Mouse (Mus musculus) liver (tissue): ENCODE measurements around the gene Auh.

Source experiments
- DNase-seq: peaks from one replicate; pipeline ENCODE4 v3.0.0-alpha.2; 2020; ENCODE audit warnings: mixed read lengths

Gene Auh

DNA sequence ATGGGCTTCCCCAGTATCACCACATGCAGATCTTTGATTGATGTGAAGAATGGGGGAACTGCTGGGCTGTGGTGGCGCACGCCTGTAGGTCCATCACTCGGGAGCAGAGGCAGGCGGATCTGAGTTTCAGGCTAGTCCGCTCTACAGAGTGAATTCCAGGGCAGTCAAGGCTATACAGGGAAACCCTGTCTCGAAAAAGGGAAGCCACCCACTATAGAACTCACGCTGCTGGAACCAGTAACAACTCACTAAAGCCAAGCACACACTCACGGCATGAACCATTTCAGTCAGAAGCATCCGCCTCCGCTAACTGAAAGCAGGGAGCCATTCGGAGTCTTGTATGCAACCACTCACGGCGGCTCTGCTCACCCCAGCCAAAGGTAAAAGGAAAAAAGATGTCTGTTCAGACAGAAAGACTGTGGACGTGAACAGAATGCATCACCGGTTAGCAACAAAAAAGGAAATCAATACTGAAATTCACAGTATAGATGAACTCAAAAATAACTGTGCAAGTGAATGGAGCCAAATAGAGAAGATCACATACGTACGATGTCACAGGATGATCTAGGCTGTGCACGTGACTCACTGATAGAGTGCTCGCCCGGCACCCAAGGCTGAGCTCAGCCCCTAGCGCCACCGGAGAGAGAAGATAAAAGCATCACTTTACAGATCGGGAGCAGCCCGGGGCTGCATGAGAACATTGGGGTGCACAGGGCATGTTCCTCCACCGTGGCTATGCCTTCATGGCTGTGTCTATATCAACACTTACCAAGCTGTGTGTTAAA, 53.7 kb downstream of the Auh start:
- DNase-seq = no peak

DNA sequence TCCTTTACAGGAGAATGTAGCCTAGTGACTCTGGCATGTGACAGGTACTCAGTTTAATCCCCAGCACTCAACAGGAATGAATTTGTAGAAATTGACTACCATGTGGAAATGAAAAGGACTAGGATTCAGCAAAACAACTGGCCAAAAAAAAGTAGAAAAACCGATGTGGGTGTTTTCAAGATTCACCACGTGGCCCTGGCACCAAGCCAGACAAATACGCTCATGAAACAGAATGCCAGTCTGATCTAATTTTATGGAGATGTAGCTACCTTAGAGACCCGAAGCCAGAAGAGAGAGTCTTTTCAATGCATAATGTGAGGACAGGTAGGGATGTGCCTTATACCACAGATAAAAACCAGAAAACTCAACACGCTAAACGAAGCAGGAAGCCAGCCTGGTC, 54.4 kb downstream of the Auh start:
- DNase-seq = no peak

DNA sequence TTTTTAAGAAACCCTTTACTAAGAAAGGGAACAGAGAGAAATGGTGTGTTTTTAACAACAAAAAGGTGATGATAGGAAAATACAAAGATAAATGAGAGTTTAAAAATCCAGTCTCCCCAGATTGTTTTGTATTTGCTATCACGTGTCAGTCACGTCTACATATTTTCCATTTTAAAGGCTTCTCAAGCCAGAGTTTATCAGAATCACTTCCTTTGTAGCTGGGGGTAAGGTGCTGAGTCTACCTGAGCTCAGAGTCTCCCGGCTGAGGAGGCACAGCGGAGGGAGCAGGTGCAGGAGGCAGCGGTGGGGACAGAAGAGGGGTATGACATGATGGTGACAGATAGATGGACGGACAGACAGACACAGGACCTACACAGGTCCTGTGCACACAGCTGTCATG, 55.1 kb downstream of the Auh start:
- no peak for DNase-seq

DNA sequence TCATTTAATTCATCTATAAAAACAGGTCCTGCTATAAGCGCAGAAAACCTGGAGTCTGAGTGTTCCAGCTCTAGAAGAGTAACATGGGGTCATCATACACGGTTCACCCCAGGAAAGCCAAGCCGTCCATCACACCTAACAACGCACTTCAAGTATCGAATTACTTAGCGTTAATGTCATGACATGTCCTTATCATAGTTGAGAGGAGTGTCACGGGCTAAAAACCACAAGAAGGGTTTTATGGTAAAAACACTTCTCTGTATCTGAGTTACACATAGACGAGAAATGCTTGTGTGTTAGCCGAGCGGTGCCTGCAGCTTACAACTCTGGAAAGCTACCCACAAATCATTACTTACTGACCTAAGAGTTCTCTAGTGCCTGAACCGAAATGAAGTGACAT, 55.6 kb downstream of the Auh start:
- DNase-seq = no peak

DNA sequence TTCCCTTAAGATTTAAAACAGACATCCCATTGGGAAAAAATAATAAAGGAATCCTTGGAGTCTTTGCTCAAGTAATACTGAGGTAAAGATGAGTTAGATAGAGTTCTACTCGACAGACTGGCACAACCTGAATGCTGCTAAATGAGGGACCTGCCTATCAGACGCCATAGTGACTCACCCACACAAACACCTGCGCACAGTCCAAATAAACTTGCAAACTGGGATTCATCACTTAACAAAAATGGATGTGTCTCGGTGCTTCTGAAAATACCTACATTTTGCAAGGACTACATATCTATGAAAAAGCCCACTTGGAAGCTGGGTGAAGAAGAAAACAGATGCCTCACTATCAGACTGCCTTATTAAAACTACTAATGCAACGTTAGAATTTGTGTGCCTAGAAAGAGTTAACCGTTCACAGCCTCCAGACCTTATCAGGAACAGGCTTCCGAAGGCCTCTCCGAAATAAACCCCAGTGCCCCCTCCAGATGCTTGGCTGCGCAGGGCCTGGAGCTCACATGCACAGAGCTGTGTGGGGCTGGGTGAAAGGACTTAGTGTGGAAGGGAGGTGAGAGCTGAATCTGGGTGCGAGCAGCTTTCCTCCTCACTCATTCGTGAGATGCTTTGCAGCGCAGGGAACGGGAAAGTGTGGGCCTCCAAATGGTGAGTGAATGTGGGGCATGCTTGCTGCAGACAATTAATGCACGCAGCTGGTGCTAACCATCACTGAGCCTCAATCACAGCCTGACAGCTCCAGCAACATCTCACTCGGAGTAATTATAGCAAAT, 63.3 kb downstream of the Auh start:
- DNase-seq = no peak

DNA sequence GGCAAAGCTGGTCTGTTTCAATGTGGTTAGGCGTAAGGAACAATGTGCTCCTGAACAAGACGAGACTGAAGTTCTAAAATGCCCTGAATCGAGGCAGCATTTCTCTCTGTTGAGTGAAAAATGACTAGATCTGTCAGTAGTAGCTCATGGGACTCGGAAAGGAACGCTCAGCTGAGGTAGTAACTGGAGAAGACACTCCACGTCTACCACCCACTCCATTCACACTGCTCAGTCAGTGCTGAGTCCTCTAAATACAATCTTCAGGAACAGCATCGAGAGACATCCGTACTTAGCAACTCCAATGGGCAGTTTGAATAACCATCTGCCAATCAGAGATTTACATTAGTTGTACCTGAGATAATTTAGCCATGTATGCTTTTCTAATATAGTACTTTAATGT, 66.0 kb downstream of the Auh start:
- DNase-seq = no peak

DNA sequence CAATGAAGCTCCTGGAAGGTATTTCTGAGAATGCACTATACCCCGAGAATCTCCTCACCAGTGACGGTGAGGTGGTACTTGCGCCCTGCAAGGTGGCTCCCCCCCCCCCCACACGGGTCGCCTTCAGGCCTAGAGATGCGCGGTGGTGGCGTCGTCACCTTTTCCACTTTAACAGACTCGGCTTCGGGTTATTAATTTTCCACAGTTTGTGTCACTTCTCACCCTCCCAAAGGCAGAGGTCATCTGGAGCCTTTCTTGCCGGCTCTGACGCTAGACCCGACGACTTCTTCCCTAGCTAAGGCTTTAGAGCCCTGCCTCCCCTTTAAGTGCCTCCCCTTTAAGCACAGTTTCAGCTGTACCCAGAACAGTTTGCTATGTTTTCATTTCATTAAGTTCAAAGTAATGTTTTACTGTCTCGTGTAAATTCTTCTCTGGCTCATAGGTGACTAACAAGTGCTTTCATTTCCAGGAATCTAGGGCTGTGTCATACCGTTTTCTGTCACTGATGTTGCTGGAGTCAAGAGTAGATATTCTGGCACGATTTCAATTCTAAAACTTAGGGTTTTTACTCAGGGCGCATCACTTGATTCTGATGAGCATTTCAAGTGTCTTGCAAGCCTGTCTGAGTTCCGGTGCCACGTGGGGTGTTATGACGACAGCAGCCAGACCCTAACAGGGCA, 69.3 kb downstream of the Auh start:
- DNase-seq = no peak

DNA sequence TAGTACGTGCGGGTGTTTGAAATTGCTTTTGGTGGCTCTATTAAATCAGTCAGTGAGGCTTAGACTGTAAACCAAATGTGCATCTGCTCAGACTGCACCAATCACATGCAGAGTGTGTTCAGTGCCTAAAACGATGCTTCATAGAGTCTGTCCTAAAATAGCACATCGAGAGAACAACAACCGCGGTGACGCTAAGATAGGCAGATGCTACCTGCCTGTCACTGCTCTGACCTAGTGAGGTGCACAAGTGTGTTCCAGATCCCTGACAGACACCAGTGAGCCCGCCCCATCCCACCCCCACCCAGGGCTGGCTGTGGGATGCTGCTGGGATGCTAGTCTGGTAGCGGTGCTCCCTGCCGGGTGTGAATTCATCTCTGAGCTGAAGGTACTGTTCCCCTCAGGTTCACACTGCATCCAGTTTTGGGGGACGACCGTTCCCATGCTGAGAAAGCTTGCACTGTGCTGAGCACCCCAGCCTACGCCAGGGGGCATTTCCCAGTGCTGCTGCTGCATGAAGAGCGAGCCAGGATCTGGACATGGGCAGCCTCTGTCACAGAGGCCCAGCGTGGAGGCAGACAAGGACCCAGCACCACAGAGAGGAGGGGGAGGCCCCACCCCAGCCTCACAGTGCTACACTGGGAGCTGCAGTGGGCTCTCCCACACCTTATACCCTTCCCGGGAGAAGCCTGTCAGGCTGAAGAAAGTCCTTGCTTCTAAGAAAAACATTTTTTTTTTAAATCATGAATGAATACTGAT, 70.2 kb downstream of the Auh start:
- no peak for DNase-seq

DNA sequence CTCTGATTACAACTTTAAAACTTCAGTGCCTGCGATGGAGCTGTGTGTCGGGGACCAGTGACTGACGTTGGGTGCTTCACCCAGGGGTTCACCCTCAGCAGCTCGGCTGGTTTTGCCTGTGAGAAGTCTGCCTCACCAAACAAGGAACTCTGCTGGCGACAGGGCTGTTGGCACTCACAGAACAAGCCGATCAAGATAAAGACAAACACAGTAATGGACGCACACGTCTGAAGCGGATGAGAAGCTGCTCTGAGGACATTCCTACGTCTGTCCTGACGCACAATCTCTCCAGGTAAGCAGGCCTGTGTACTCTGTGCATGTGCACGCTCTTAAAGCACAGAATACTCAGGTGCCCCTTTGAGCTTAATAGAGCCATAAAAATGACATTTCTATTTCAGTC, 71.1 kb downstream of the Auh start:
- no peak for DNase-seq

DNA sequence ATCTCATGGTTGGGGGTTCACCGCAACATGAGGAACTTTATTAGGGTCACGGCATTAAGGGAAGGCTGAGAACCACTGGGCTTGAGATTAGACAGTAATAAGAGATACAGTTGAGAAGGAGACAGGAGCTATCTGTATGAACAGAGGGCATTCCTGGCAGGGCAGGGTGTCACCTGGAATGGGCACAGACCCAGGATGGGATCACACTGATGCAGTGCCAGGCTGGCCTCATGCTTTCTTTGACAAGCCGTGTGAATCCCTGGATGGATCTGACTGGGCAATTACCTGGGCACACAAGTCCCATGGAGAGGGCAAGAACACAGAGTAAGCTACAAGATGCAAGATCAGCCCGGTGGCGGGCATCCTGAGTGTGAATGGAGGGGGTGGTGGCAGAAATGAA, 71.7 kb downstream of the Auh start:
- DNase-seq = no peak

DNA sequence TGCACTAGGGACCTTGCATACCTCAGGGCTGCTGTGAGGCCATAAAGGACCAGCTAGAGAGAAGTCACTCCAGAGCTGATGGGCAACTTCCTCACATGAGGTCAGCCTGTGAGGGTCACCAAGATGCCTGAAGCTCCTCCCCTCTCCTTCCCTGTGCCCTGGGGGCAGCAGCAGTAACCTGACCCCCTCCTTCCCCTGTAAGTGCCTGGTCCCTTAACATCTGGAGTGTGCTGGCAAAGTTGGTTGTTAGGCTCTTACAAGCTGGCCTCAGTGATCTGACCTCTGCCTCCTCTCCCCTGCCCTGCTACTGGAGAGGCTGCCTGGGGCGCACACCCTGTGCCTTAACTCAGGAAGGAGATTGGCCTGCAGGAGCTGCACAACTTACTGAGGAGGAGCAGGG, 75.9 kb downstream of the Auh start:
- DNase-seq = no peak

DNA sequence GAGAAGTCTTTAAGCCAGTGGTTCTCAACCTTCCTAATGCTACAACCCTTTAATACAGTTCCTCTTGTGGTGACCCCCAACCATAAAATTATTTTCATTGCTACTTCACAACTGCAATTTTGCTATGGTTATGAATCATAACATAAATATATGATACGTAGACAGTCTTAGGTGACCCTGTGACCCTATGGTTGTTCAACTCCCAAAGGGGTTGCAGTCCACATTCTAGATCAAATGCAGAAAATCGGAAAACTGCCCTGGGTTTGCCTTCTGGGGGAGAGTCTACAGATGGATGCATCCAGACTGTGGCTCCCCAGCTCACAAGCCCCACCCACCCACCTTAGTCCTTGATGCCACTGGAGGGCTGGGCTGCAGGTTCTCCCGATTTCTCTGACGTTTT, 77.6 kb downstream of the Auh start:
- DNase-seq = no peak

DNA sequence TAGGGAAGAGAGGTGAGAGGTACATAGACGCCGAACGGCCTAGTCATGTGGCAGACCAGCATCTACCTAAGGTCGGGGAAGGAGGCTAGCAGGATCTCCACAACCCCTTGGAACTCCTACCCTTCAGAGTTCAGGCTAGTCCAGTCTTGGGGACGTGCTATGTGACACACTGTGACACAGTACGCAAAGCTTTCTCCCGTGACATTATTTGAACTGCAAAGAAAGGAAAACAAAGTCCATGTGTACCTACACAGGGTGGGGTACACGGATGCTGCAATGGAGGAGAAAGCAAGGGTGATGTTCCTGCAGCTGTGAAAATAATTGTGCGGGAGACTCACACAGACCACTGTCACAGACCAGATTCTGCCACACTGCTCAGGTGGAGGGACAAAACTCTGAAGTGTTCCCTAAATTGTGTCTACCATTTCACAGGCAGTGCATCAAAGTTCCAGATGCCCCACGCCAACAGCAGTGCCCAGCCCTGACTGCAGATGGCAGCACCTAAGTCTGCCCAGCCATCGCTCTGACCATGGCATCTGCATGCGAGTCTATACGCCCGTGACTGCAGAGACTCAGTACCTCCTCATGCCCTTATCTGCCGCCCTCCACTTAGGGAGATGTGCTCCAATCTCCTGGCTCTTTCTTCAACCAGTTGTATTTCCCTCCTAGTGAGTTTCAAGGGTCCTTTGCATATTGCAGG, 79.3 kb downstream of the Auh start:
- DNase-seq = no peak

DNA sequence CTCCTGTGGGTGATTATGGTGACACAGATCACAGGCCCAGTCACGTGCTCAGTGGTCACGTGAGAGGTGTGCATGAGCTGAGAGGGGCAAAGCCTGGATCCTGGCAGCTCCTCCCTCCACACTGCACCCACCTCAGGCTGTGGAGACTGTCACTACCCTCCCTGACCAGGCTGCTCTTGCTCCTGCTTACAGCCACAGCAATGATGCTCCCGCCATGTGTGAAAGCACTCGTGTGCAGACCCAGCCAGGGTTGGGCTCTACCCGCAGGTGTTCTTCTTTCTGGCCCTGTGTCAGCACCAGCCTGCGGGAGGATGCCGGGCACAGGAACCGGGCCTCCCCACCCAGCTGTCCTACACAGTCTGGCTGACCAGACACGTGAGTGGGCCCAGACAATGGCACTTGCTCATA, 80.1 kb downstream of the Auh start:
- DNase-seq = no peak

DNA sequence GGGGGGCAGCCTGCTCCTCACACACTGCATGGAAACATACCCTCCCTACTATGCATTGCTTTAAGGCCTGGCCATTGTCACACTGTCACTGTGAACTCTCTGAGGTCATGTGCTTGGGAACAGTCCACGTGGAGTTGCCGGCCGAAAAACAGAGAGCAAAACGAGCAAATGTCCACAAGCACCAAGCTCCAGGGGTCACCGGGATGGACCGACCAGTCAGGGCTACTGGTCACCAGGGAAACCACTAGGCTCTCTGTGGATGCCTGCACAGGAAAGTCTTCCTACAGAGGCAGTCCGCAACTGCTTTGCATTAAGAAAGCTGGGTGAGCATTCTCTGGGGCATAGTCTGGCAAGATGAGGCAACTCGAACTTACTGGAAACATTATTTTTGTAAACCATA, 82.0 kb downstream of the Auh start:
- DNase-seq = no peak

DNA sequence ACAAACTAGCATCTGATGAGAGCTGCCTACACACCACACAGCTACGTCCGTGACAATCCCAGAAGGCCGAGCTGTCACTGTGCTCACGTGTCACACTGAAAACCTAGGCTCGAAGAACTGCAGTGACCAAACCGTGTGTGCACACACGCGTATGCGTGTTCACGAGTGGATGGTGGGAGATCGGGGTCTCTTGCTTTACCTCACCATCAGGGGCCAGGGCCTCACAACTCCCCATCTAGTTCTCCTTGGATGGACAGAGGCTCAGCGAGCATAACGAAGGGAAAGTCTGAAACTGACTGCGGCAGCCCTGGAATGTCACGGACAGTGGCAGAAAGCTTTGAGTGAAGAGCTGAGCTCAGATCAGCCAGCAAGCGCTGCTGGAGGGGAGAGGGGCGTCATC, 82.4 kb downstream of the Auh start:
- no peak for DNase-seq

DNA sequence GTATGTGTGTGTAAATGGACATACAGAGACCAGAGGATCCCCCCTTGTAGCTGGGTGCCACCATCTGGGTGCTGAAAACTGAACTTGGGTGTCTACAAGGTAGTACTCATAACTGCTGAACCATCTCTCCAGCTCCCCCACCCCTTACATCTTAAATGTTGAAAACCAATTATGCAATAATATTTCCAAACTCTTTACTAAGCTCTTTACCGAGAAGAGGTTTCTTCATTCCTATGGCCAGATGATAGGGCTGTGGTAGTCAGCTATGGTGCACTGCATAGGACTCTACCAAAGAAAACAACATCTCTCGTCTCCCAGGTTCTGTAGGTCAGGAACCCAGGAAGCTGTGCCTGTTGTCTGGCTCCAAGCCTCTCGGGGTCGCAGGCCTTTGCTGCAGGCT, 83.9 kb downstream of the Auh start:
- no peak for DNase-seq

DNA sequence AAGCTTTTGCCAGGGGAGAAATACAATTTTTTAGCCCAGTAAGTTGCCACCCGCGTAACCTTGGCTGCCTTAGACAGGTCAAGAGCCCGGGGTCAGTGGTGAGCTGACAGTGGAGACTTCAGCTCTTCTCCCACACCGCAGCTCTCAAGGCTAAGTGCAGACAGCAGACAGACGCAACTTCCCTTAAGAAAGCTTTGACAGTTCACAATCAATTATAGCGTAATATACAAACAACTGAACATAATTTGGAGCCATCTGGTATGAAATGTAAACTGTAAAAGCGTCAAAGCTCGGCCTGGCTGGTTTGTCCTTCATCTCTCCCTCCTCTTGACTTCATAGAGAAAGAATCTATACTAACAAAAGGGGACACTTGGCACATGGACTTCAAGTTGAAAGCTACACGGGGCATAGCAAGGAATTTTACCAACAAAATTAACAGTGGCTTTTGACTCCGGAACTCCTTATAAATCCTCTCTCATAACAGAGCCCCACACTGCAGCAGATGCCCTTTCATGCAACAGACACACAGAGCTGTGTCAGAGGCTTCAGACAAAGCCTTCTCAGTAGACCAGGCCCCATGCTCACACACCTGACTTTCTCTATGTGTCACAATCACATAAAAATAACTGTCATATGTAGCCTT, 85.8 kb downstream of the Auh start:
- DNase-seq = no peak

DNA sequence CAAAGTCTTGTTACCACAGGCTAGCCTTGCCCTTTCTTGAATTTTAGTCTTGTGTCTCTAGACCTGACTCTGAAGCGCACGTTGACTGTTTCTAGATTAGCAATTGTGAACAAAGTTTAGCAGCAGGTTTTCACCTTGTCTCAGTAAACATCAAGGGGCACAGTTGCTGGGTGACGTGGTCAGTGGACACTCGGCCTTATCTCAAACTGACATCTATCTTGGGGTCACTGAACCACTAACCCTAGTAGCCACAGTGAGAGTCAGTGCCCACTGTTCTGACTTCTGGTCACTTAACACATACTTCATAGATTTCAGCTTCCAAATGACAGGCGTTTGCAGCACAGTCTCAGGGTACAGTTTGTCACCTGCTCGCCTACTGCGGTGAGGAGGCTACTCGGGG, 93.2 kb downstream of the Auh start:
- no peak for DNase-seq

DNA sequence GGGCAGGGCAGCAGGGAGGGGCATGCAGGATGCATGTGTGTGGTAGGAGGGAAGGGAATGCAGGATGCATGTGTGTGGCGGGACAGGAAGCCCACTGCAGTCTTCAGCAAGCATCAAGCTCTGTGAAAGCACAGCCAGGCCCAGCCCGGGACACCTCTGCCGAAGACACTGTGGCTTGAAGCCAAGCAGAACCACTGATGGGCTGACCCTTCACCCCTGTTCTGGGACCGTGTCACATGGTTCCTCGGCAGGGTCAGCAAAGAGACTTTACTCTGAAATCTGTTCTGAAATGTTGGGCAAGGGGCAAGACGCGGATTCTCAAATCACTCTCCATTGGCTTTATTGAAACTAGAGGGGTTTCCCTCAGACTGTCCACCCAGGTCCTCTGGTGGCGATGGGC, 94.9 kb downstream of the Auh start:
- no peak for DNase-seq

DNA sequence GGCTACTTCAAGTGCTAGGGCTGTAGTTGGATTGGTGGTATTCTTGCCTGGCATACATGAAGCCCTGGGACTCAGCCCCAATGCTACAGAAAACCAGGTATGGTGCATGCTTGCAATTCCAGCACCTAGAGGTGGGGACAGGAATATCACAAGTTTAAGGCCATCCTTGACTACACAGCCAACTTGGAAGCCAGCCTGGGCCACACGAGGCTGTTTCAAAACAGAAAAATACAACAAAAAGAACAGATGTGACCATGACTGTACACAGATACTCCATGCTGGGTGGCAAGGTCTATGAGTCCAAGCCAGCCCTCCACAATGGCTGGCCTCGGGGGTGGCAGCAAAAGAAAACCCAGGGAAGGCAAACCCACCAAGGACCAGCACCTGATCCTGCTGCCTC, 95.7 kb downstream of the Auh start:
- DNase-seq = no peak

DNA sequence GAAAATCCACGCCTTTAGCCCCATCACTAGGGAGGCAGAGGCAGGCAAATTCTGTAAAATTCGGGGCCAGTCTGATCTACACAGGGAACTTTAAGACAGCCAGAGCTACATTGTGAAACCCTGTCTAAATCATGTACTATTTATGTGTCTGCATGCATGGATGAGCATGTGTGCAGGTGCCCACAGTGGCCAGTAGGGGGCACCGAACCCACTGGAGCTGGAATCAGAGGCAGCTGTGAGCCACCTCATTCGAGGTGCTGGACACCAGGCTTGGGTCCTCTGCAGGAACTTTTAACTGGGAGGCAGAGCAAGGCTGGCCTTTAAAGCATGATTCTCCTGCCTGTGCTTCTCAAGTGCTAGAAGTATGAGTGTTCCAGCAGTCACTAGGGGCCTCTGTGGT, 96.3 kb downstream of the Auh start:
- DNase-seq = peak; percentile 78
